Mouse (Mus musculus) MEL (cell line): ENCODE measurements around the gene Cd36. TPM values are rescaled to one million over a fixed set of nuclear protein-coding genes. Genes with fewer than 3 reads are reported as not detected.

Source experiments
- DNase-seq: peaks from one replicate; pipeline ENCODE4 v3.0.0; 2011; ENCODE audit warnings: low read depth, low spot score
- H3K27ac ChIP-seq: 2 replicates; pipeline ENCODE4 v1.5.1; 2012; ENCODE audit warnings: low read depth, mild to moderate bottlenecking, control low read depth, low read length, moderate library complexity; ENCODE audit not compliant: control insufficient read depth
- H3K27me3 ChIP-seq, 2 experiments: fragments of 150-350 bp in 1 of 2; sonication (generic) in 1 of 2; 2 replicates each; pipeline ENCODE4 v1.6.1; 2012; ENCODE audit warnings: low read length in 2 of 2, mild to moderate bottlenecking in 2 of 2, improper control_type of control experiment in 1 of 2, moderate library complexity in 1 of 2; ENCODE audit not compliant: insufficient read depth in 2 of 2, control insufficient read depth in 1 of 2
- H3K36me3 ChIP-seq, 2 experiments: 2 replicates each; pipeline ENCODE4 v1.6.1; 2012 to 2014; ENCODE audit warnings: low read length in 2 of 2, improper control_type of control experiment in 1 of 2, inconsistent platforms in 1 of 2, mild to moderate bottlenecking in 1 of 2; ENCODE audit not compliant: insufficient read depth in 2 of 2, control insufficient read depth in 1 of 2
- H3K4me1 ChIP-seq, 2 experiments: fragments of 150-350 bp in 1 of 2; sonication (generic) in 1 of 2; 2 replicates each; pipeline ENCODE4 v1.6.1; 2012; ENCODE audit warnings: low read length in 2 of 2, improper control_type of control experiment in 1 of 2, mild to moderate bottlenecking in 1 of 2; ENCODE audit not compliant: insufficient read depth in 2 of 2, control insufficient read depth in 1 of 2
- H3K4me3 ChIP-seq, 2 experiments: fragments of 150-350 bp in 1 of 2; sonication (generic) in 1 of 2; 2 replicates each; pipeline ENCODE4 v1.5.1; 2012; ENCODE audit warnings: low read depth in 2 of 2, low read length in 2 of 2, mild to moderate bottlenecking in 2 of 2, moderate library complexity in 2 of 2, control low read depth in 1 of 2, improper control_type of control experiment in 1 of 2; ENCODE audit not compliant: control insufficient read depth in 1 of 2, insufficient read depth in 1 of 2
- H3K79me2 ChIP-seq: 2 replicates; pipeline ENCODE4 v1.6.1; 2012; ENCODE audit warnings: mild to moderate bottlenecking, low read length, moderate library complexity; ENCODE audit not compliant: control insufficient read depth, poor library complexity, insufficient read depth
- H3K9ac ChIP-seq: 2 replicates; pipeline ENCODE4 v1.6.1; 2012; ENCODE audit warnings: low read depth, mild to moderate bottlenecking, control low read depth, low read length, moderate library complexity; ENCODE audit not compliant: control insufficient read depth, poor library complexity, severe bottlenecking
- H3K9me3 ChIP-seq: fragments of 150-350 bp; sonication (generic); replicated peaks from 2 replicates; pipeline ENCODE4 v1.6.1; 2012; ENCODE audit warnings: mild to moderate bottlenecking, low read length, improper control_type of control experiment, moderate library complexity; ENCODE audit not compliant: insufficient read depth
- BHLHE40 ChIP-seq: IDR thresholded peaks from 2 replicates; pipeline ENCODE4 v1.6.1; 2012; ENCODE audit warnings: low read depth, mild to moderate bottlenecking, inconsistent platforms, low read length, improper control_type of control experiment, borderline replicate concordance
- CHD1 ChIP-seq: IDR thresholded peaks from 2 replicates; pipeline ENCODE4 v1.6.1; 2012; ENCODE audit warnings: low read depth, mild to moderate bottlenecking, inconsistent platforms, low read length, improper control_type of control experiment
- CHD2 ChIP-seq: IDR thresholded peaks from 2 replicates; pipeline ENCODE4 v1.6.1; 2011; ENCODE audit warnings: low read length, improper control_type of control experiment
- ELF1 ChIP-seq: IDR thresholded peaks from 2 replicates; pipeline ENCODE4 v1.6.1; 2014; ENCODE audit warnings: low read depth, mild to moderate bottlenecking, inconsistent platforms, low read length, improper control_type of control experiment, moderate library complexity
- EP300 ChIP-seq, 2 experiments: IDR thresholded peaks; 2 replicates each; pipeline ENCODE4 v1.6.1; 2011; ENCODE audit warnings: improper control_type of control experiment in 2 of 2, low read length in 2 of 2, low read depth in 1 of 2, mild to moderate bottlenecking in 1 of 2
- ETS1 ChIP-seq: IDR thresholded peaks from 2 replicates; pipeline ENCODE4 v1.6.1; 2012; ENCODE audit warnings: low read depth, mild to moderate bottlenecking, inconsistent platforms, low read length, improper control_type of control experiment, moderate library complexity
- GABPA ChIP-seq: IDR thresholded peaks from 2 replicates; pipeline ENCODE4 v1.6.1; 2012; ENCODE audit warnings: low read depth, mild to moderate bottlenecking, inconsistent platforms, low read length, improper control_type of control experiment, moderate library complexity
- JUND ChIP-seq: IDR thresholded peaks from 2 replicates; pipeline ENCODE4 v1.6.1; 2011; ENCODE audit warnings: low read depth, mild to moderate bottlenecking, improper control_type of control experiment, low read length
- KAT2A ChIP-seq: conservative IDR thresholded peaks from 2 replicates; pipeline ENCODE4 v1.6.1; 2012; ENCODE audit warnings: low read depth, low read length, improper control_type of control experiment, inconsistent platforms
- MEF2A ChIP-seq: IDR thresholded peaks from 2 replicates; pipeline ENCODE4 v1.6.1; 2014; ENCODE audit warnings: low read depth, mild to moderate bottlenecking, inconsistent platforms, low read length, improper control_type of control experiment; ENCODE audit not compliant: poor library complexity, insufficient replicate concordance, severe bottlenecking; ENCODE audit errors: extremely low read depth
- MYC ChIP-seq: IDR thresholded peaks from 2 replicates; pipeline ENCODE4 v1.6.1; 2011; ENCODE audit warnings: low read depth, mild to moderate bottlenecking, low read length, improper control_type of control experiment, moderate library complexity
- NRF1 ChIP-seq: IDR thresholded peaks from 2 replicates; pipeline ENCODE4 v1.6.1; 2014; ENCODE audit warnings: low read depth, mild to moderate bottlenecking, inconsistent platforms, low read length, improper control_type of control experiment, moderate library complexity; ENCODE audit not compliant: poor library complexity, insufficient read depth, severe bottlenecking
- POLR2A ChIP-seq, 2 experiments: IDR thresholded peaks; 2 replicates each; pipeline ENCODE4 v1.6.1; 2011 to 2012; ENCODE audit warnings: low read length in 2 of 2, mild to moderate bottlenecking in 2 of 2, control low read depth in 1 of 2, improper control_type of control experiment in 1 of 2, low read depth in 1 of 2, moderate library complexity in 1 of 2; ENCODE audit not compliant: control insufficient read depth in 1 of 2, insufficient read depth in 1 of 2, poor library complexity in 1 of 2
- POLR2AphosphoS2 ChIP-seq: IDR thresholded peaks from 2 replicates; pipeline ENCODE4 v1.6.1; 2011; ENCODE audit warnings: low read length, improper control_type of control experiment
- POLR2AphosphoS5 ChIP-seq: IDR thresholded peaks from 2 replicates; pipeline ENCODE4 v1.6.1; 2012; ENCODE audit warnings: low read depth, borderline replicate concordance, mild to moderate bottlenecking, inconsistent platforms, low read length, moderate library complexity, mixed read lengths
- RCOR1 ChIP-seq: IDR thresholded peaks from 2 replicates; pipeline ENCODE4 v1.6.1; 2012; ENCODE audit warnings: low read depth, mild to moderate bottlenecking, inconsistent platforms, low read length, improper control_type of control experiment
- SMC3 ChIP-seq: IDR thresholded peaks from 2 replicates; pipeline ENCODE4 v1.6.1; 2011; ENCODE audit warnings: low read depth, low read length, improper control_type of control experiment
- TCF12 ChIP-seq: IDR thresholded peaks from 2 replicates; pipeline ENCODE4 v1.6.1; 2014; ENCODE audit warnings: low read depth, mild to moderate bottlenecking, inconsistent platforms, low read length, improper control_type of control experiment, moderate library complexity
- UBTF ChIP-seq: IDR thresholded peaks from 2 replicates; pipeline ENCODE4 v1.6.1; 2012; ENCODE audit warnings: low read depth, mild to moderate bottlenecking, inconsistent platforms, low read length, improper control_type of control experiment, moderate library complexity, borderline replicate concordance; ENCODE audit not compliant: insufficient read depth
- USF1 ChIP-seq: IDR thresholded peaks from 2 replicates; pipeline ENCODE4 v1.6.1; 2014; ENCODE audit warnings: low read depth, mild to moderate bottlenecking, inconsistent platforms, low read length, improper control_type of control experiment, moderate library complexity
- ZC3H11A ChIP-seq: IDR thresholded peaks from 2 replicates; pipeline ENCODE4 v1.6.1; 2012; ENCODE audit warnings: low read depth, mild to moderate bottlenecking, inconsistent platforms, low read length, improper control_type of control experiment
- ZKSCAN1 ChIP-seq: IDR thresholded peaks from 2 replicates; pipeline ENCODE4 v1.6.1; 2012; ENCODE audit warnings: low read depth, mild to moderate bottlenecking, inconsistent platforms, low read length, improper control_type of control experiment, moderate library complexity
- ZMIZ1 ChIP-seq: IDR thresholded peaks from 2 replicates; pipeline ENCODE4 v1.6.1; 2012; ENCODE audit warnings: low read depth, mild to moderate bottlenecking, inconsistent platforms, low read length, improper control_type of control experiment, moderate library complexity
- polyA plus RNA-seq, 2 experiments: library from polyadenylated mRNA; stranded (reverse) in 1 of 2; unstranded in 1 of 2; fragments of >175 nt in 1 of 2; fragments of >200 nt in 1 of 2; gene quantifications; 2 replicates each; pipeline versions ENCODE4 v1.2.1 to v1.2.4; 2012; ENCODE audit warnings: low replicate concordance in 2 of 2, low read depth in 1 of 2; ENCODE audit not compliant: insufficient read length in 2 of 2, insufficient read depth in 1 of 2, missing spikeins in 1 of 2
- total RNA-seq: library from RNA; depleted of rRNA; stranded (reverse); fragments of 300-350 nt; gene quantifications from 2 replicates; pipeline ENCODE4 v1.2.3, GENCODE M21; 2012

The Cd36 gene
- total and polyA plus RNA-seq, 3 experiments: 0.07 to 0.19 TPM; not detected in 1

- no peak for TF ChIP-seq JUND
These were observed 39.9 kb downstream of the Cd36 start (continued) for GRCm38 (mm10) chr5:17848733-17849132.

- no peaks in the 10 kb centered on the region for H3K4me1 ChIP-seq
- H3K4me3 ChIP-seq: no peak overlapping the region
- H3K79me2 ChIP-seq: no peaks in the 10 kb centered on the region
- DNase-seq: no peak
- TF ChIP-seq MYC (no peak), USF1 (no peak), ZMIZ1 (no peak)
- H3K9ac ChIP-seq: no peak overlapping the region
- no peaks in the 10 kb centered on the region for H3K27me3 ChIP-seq
- H3K36me3 ChIP-seq: no peaks in the 10 kb centered on the region
- no peaks in the 10 kb centered on the region for H3K9me3 ChIP-seq
- no peak overlapping the region for H3K27ac ChIP-seq
These were observed 40.3 kb downstream of the Cd36 start for GRCm38 (mm10) chr5:17848267-17848666.

GRCm38 (mm10) chr5:17843921-17844320, 44.7 kb downstream of the Cd36 start:
- DNase-seq: no peak
- H3K36me3 ChIP-seq: no peaks in the 10 kb centered on the region
- H3K27me3 ChIP-seq: no peaks in the 10 kb centered on the region
- no peak overlapping the region for H3K9ac ChIP-seq
- H3K27ac ChIP-seq: no peak overlapping the region
- TF ChIP-seq NRF1 (no peak), KAT2A (no peak), POLR2A (IDR thresholded peaks at IDR 0.05; ENCODE audit: control insufficient read depth in 1 of 2, insufficient read depth in 1 of 2, low read depth in 1 of 2, low read length in 2 of 2, poor library complexity in 1 of 2) (no peak), ZC3H11A (no peak), BHLHE40 (no peak), POLR2AphosphoS5 (no peak), SMC3 (no peak), EP300 (IDR thresholded peaks at IDR 0.05; ENCODE audit: low read depth in 1 of 2, low read length in 2 of 2) (no peak), ELF1 (no peak)
- no peaks in the 10 kb centered on the region for H3K4me1 ChIP-seq
- no peaks in the 10 kb centered on the region for H3K9me3 ChIP-seq
- no peaks in the 10 kb centered on the region for H3K79me2 ChIP-seq
- H3K4me3 ChIP-seq: no peak overlapping the region

GRCm38 (mm10) chr5:17843316-17843715, 45.3 kb downstream of the Cd36 start:
- H3K79me2 ChIP-seq: no peaks in the 10 kb centered on the region
- no peaks in the 10 kb centered on the region for H3K27me3 ChIP-seq
- H3K27ac ChIP-seq: no peak overlapping the region
- H3K4me1 ChIP-seq: no peaks in the 10 kb centered on the region
- no peak for DNase-seq
- no peaks in the 10 kb centered on the region for H3K9me3 ChIP-seq
- no peak overlapping the region for H3K9ac ChIP-seq
- H3K4me3 ChIP-seq: no peak overlapping the region
- H3K36me3 ChIP-seq: no peaks in the 10 kb centered on the region
- no peak for TF ChIP-seq POLR2AphosphoS2
- TF ChIP-seq GABPA: no peak
- no peak for TF ChIP-seq ETS1
- no peak for TF ChIP-seq KAT2A
- TF ChIP-seq CHD1: no peak
- TF ChIP-seq USF1: no peak
- no peak for TF ChIP-seq MEF2A
- TF ChIP-seq ZMIZ1: no peak
- TF ChIP-seq UBTF: no peak
- TF ChIP-seq CHD2: no peak
- no peak for TF ChIP-seq ELF1
- no peak for TF ChIP-seq BHLHE40
- TF ChIP-seq ZC3H11A: no peak
- TF ChIP-seq EP300 (IDR thresholded peaks at IDR 0.05; ENCODE audit: low read depth in 1 of 2, low read length in 2 of 2): no peak
- no peak for TF ChIP-seq ZKSCAN1
- TF ChIP-seq TCF12: no peak
- TF ChIP-seq RCOR1: no peak
